Mouse (Mus musculus) heart, postnatal 0 days (tissue): ENCODE measurements around the gene Mcat. TPM values are rescaled to one million over a fixed set of nuclear protein-coding genes. Genes with fewer than 3 reads are reported as not detected.

Experiments used
- ATAC-seq: fragments of 200-750 bp; cut with Nextera tagmentation; 2 replicates; pipeline ENCODE4 v1.8.0; 2017; ENCODE audit warnings: low read depth, moderate number of reproducible peaks, moderate library complexity; ENCODE audit not compliant: insufficient read depth
- DNase-seq: peaks from one replicate; pipeline ENCODE4 v3.0.0-alpha.2; 2016; ENCODE audit warnings: low spot score
- H3K27ac ChIP-seq: fragments of 300-500 bp; sonication (generic); 2 replicates; pipeline ENCODE4 v1.5.1; 2014; ENCODE audit warnings: low read depth, mild to moderate bottlenecking
- H3K27me3 ChIP-seq: fragments of 300-500 bp; sonication (generic); 2 replicates; pipeline ENCODE4 v1.6.1; 2014; ENCODE audit warnings: low read length, mixed read lengths; ENCODE audit not compliant: control insufficient read depth, insufficient read depth
- H3K36me3 ChIP-seq: fragments of 300-500 bp; sonication (generic); replicated peaks from 2 replicates; pipeline ENCODE4 v1.6.1; 2014; ENCODE audit warnings: low read length, mixed read lengths; ENCODE audit not compliant: control insufficient read depth, insufficient read depth
- H3K4me1 ChIP-seq: fragments of 300-500 bp; sonication (generic); 2 replicates; pipeline ENCODE4 v1.6.1; 2014; ENCODE audit warnings: antibody characterized with exemption; ENCODE audit not compliant: control insufficient read depth, insufficient read depth
- H3K4me2 ChIP-seq: fragments of 300-500 bp; sonication (generic); 2 replicates; pipeline ENCODE4 v1.6.1; 2014; ENCODE audit warnings: low read depth, mild to moderate bottlenecking, low read length, moderate library complexity
- H3K4me3 ChIP-seq: fragments of 300-500 bp; sonication (generic); 2 replicates; pipeline ENCODE4 v1.5.1; 2014; ENCODE audit warnings: low read depth, low read length
- H3K9ac ChIP-seq: fragments of 300-500 bp; sonication (generic); replicated peaks from 2 replicates; pipeline ENCODE4 v1.6.1; 2014; ENCODE audit warnings: low read depth, low read length, mixed read lengths
- H3K9me3 ChIP-seq: fragments of 300-500 bp; sonication (generic); replicated peaks from 2 replicates; pipeline ENCODE4 v1.6.1; 2016; ENCODE audit warnings: low read length; ENCODE audit not compliant: control insufficient read depth
- CTCF ChIP-seq: IDR thresholded peaks from 2 replicates; pipeline ENCODE4 v1.5.1; 2016; ENCODE audit warnings: antibody characterized with exemption, control low read depth, low read depth
- EP300 ChIP-seq: IDR thresholded peaks from 2 replicates; pipeline ENCODE4 v1.6.1; 2016; ENCODE audit warnings: antibody characterized with exemption, low read depth
- WGBS: fragments of 180-500 bp; shearing (Covaris S2); extraction: QIAGEN DNeasy Blood & Tissue Kit; methylation state at CpG from one replicate; pipeline ENCODE4 v1.1.7; 2014; 5-methylcytosine and 5-hydroxymethylcytosine counted together
- polyA plus RNA-seq: library from polyadenylated mRNA; unstranded; fragments of >200 nt; fragmentation: Nextera tagmentation; extraction: Ambion mirVana; gene quantifications from 2 replicates; pipeline ENCODE4 v1.2.1, GENCODE M21; 2015
- total RNA-seq: library from RNA; depleted of rRNA; stranded (reverse); fragments of >200 nt; gene quantifications from 2 replicates; pipeline ENCODE4 v1.2.3, GENCODE M21; 2014; ENCODE audit warnings: low replicate concordance

The Mcat gene
- total and polyA plus RNA-seq, 2 experiments from 2014 or later: 36.9 to 66.6 TPM

DNA sequence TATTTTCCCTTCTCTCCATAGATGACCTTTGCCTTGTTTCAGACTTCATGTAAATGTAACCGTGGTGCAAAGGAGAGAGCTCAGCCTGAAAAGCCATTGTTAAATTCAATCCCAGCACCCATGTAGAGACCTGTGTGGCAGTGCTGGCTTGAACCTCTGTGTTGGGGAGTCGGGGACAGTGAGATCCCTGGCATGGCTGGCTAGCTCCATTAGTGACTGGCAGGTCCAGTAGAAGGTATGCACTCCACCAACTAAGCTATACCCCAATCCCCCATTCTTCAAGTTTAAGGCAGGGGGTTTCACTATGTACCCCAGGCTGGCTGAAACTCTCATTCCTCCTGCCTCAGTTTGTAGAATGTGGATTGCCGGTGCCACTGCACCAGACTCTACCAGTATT, 39.3 kb downstream of the Mcat start:
- Histone ChIP-seq H3K9ac (peak overlapping the region; percentile 52), H3K4me3 (peak overlapping the region; percentile 28), H3K27ac (peak overlapping the region; percentile 97), H3K9me3 (no peaks in the 10 kb centered on the region), H3K4me1 (peaks cover 58% of the 10 kb centered on the region), H3K4me2 (peak overlapping the region; percentile 93), H3K36me3 (no peaks in the 10 kb centered on the region), H3K27me3 (no peaks in the 10 kb centered on the region)
- DNase-seq (no peak), ATAC-seq (no peak)
- 56% methylated on average over 3 of the region's 3 CpGs for WGBS
- TF ChIP-seq CTCF (no peak), EP300 (no peak)

GRCm38 (mm10) chr15:83523638-83524332, 39.8 kb downstream of the Mcat start:
- Histone ChIP-seq H3K4me2 (peak overlapping the region; percentile 93), H3K36me3 (no peaks in the 10 kb centered on the region), H3K4me1 (peaks cover 52% of the 10 kb centered on the region), H3K9ac (peak overlapping the region; percentile 52), H3K4me3 (peak overlapping the region; percentile 28), H3K27me3 (no peaks in the 10 kb centered on the region), H3K9me3 (no peaks in the 10 kb centered on the region), H3K27ac (peak overlapping the region; percentile 97)
- 21% methylated on average over 14 of the region's 14 CpGs for WGBS
- TF ChIP-seq CTCF (no peak), EP300 (peak; percentile 88)
- ATAC-seq (peak; percentile 87), DNase-seq (peak; percentile 93)

DNA sequence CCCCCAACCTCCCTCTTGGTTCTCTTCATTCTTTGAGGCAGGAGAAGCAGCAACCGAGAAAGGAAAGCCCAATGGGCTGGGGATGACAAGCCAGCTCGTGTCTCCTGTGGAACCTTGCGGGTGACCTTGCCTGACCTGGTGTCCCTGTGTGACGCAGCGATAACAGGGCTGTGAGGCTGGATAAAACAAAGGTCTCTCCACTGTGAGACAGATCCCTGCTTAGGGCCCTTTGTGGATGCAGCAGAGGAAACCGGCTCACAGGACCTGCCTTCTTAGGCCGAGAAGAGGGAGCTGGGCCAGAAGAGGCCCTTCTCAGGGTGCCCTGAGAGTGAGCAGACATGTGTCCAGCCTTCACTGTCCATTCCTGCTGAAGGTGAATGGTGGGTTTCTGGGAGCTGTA, 40.4 kb downstream of the Mcat start:
- Histone ChIP-seq H3K4me2 (0 out of 2 replicates have a peak overlapping the region, but pooled peaks have one; percentile 93), H3K9me3 (no peaks in the 10 kb centered on the region), H3K36me3 (no peaks in the 10 kb centered on the region), H3K27me3 (no peaks in the 10 kb centered on the region), H3K9ac (0 out of 2 replicates have a peak overlapping the region, but pooled peaks have one; percentile 19), H3K4me3 (no peak overlapping the region), H3K4me1 (peaks cover 46% of the 10 kb centered on the region), H3K27ac (peak overlapping the region; percentile 97)
- ATAC-seq (peak; percentile 46), DNase-seq (peak; percentile 81)
- WGBS: 2% methylated on average over 7 of the region's 7 CpGs
- TF ChIP-seq EP300 (no peak), CTCF (no peak)

- H3K4me1 ChIP-seq: peaks cover 33% of the 10 kb centered on the region
- WGBS: 80% methylated on average over 6 of the region's 6 CpGs
- H3K27me3 ChIP-seq: no peaks in the 10 kb centered on the region
- ATAC-seq (no peak), DNase-seq (no peak)
- H3K9ac ChIP-seq: no peak overlapping the region
- H3K4me2 ChIP-seq: no peak overlapping the region
- H3K9me3 ChIP-seq: no peaks in the 10 kb centered on the region
- H3K27ac ChIP-seq: no peak overlapping the region
- TF ChIP-seq CTCF: no peak
- no peak for TF ChIP-seq EP300
- no peaks in the 10 kb centered on the region for H3K36me3 ChIP-seq
- H3K4me3 ChIP-seq: no peak overlapping the region
Measured at GRCm38 (mm10) chr15:83520861-83521382, 42.7 kb downstream of the Mcat start.

DNA sequence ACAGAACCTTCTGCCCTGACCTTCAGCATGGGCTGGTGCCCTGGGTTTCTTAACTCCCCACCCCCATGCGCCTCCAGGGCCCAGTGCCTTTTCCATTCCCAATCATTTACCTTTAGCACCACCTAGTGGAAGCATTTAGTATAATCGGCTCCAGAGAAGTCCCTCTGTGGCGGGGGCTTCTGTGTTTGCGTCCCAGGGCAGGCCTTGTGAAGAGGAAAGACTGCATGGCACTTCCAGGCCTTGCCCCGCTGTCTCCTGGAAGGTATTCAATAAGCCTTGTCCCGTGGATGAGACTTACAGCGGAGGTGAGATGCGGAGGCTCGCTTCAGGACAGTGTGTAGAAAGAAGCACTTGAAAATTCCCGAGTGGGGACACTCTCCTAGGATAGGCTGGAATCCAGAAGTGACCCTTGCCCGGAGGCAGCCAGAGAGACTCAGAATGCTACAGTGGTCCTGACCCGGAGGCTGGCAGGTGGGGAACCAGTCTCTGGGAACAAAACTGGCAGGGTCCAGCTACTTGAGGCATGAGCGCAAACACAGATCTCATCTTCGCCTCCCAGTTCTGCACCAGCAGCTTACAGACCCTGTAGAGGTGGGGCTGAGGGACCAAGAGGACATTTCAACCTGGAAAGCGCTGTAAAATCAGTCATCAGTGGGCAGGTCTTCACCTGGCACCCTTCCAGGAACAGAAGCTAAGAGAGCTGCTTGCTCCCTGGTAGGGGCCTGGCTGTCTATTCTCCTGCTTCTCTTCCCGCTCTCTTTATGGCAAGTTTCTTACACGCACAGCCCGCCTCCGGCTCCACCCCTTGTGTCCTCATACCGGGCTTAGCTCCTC, 45.2 kb downstream of the Mcat start:
- no peaks in the 10 kb centered on the region for H3K27me3 ChIP-seq
- peak overlapping the region; percentile 32; the same call in 1 of the 2 replicates for H3K4me2 ChIP-seq
- TF ChIP-seq EP300: no peak
- TF ChIP-seq CTCF: peak; percentile 90
- no peaks in the 10 kb centered on the region for H3K36me3 ChIP-seq
- DNase-seq: peak; percentile 83
- H3K4me1 ChIP-seq: peaks cover 12% of the 10 kb centered on the region
- H3K27ac ChIP-seq: no peak overlapping the region
- no peaks in the 10 kb centered on the region for H3K9me3 ChIP-seq
- WGBS: 25% methylated on average over 20 of the region's 20 CpGs
- peak; percentile 78 for ATAC-seq
- H3K9ac ChIP-seq: no peak overlapping the region
- no peak overlapping the region for H3K4me3 ChIP-seq
